ENCODE assay signal across 20 mouse cellular contexts in genomic region chr2:121544829-121545228, GRCm38 (mm10). TPM values are rescaled to one million over a fixed set of nuclear protein-coding genes. Genes with fewer than 3 reads are reported as not detected.
DNase-seq lines count a peak whose midpoint lies in the region; ATAC-seq and TF ChIP-seq lines count a peak whose summit lies in the region.
"Had no signal": no experiment of that assay in that cellular context is flagged by ENCODE, and none has a peak within 500 bp of the region (broad histone marks: within the 10 kb centered on the region; RNA-seq: fewer than 3 reads in every experiment).

No protein-coding gene starts in this region.

- peak; percentile 43 for TF ChIP-seq CTCF in intestine, postnatal 0 days (IDR thresholded peaks at IDR 0.05; ENCODE audit: low read depth)
- TF ChIP-seq CTCF in lung, embryonic 14.5 days (IDR thresholded peaks at IDR 0.05; ENCODE audit: low read depth): peak; percentile 28; the same call in 1 of the 2 replicates
- 0 out of 2 replicates have a peak, but pooled peaks have one; percentile 14 for TF ChIP-seq CTCF in E14TG2a.4 (conservative IDR thresholded peaks at IDR 0.05; ENCODE audit: low read length)

- H3K9ac ChIP-seq in intestine, postnatal 0 days (ENCODE audit: low read depth, low read length): no peak overlapping the region
- no peak overlapping the region for H3K9ac ChIP-seq in intestine, embryonic 16.5 days (ENCODE audit: low read depth, low read length)
- H3K9ac ChIP-seq in lung, embryonic 14.5 days: no peak overlapping the region
- H3K9ac ChIP-seq: hindbrain, embryonic 14.5 days; intestine, embryonic 15.5 days; lung, embryonic 15.5 days; neural tube, embryonic 15.5 days had no signal

- no peak overlapping the region for H3K4me3 ChIP-seq in intestine, postnatal 0 days (ENCODE audit: low read depth, low read length)
- no peak overlapping the region for H3K4me3 ChIP-seq in intestine, embryonic 16.5 days (ENCODE audit: low read length)
- no peak overlapping the region for H3K4me3 ChIP-seq in lung, embryonic 14.5 days (ENCODE audit: low read depth, low read length)
- H3K4me3 ChIP-seq in E14TG2a.4 (replicated peaks; ENCODE audit: low read length): no peak overlapping the region
- H3K4me3 ChIP-seq: forebrain, embryonic 10.5 days; heart, embryonic 10.5 days; intestine, embryonic 15.5 days; lung, embryonic 15.5 days; midbrain, embryonic 10.5 days; myocyte; neural tube, embryonic 15.5 days had no signal

- no peaks in the 10 kb centered on the region for H3K27me3 ChIP-seq in intestine, postnatal 0 days (replicated peaks; ENCODE audit: control insufficient read depth, insufficient read depth, low read length)
- no peaks in the 10 kb centered on the region for H3K27me3 ChIP-seq in intestine, embryonic 16.5 days (replicated peaks; ENCODE audit: control insufficient read depth, insufficient read depth, low read length)
- no peaks in the 10 kb centered on the region for H3K27me3 ChIP-seq in lung, embryonic 14.5 days (ENCODE audit: insufficient read depth, low read length)
- no peaks in the 10 kb centered on the region for H3K27me3 ChIP-seq in E14TG2a.4 (ENCODE audit: insufficient read depth, low read length)
- H3K27me3 ChIP-seq: CH12.LX; intestine, embryonic 15.5 days; lung, embryonic 15.5 days; neural tube, embryonic 15.5 days had no signal

- no peak for ATAC-seq in intestine, postnatal 0 days
- no peak for ATAC-seq in intestine, embryonic 16.5 days
- ATAC-seq in lung, embryonic 14.5 days (ENCODE audit: insufficient read depth): no peak
- ATAC-seq: intestine, embryonic 15.5 days had no signal

- no peaks in the 10 kb centered on the region for H3K9me3 ChIP-seq in intestine, postnatal 0 days (ENCODE audit: control insufficient read depth)
- no peaks in the 10 kb centered on the region for H3K9me3 ChIP-seq in intestine, embryonic 16.5 days (ENCODE audit: control insufficient read depth, low read length)
- H3K9me3 ChIP-seq in lung, embryonic 14.5 days (ENCODE audit: low read depth, low read length): no peaks in the 10 kb centered on the region
- H3K9me3 ChIP-seq in E14TG2a.4 (ENCODE audit: low read length): no peaks in the 10 kb centered on the region
- H3K9me3 ChIP-seq: forebrain, embryonic 10.5 days; heart, embryonic 10.5 days; intestine, embryonic 15.5 days; lung, embryonic 15.5 days; midbrain, embryonic 10.5 days; neural tube, embryonic 15.5 days had no signal

- peaks cover 14% of the 10 kb centered on the region for H3K36me3 ChIP-seq in intestine, postnatal 0 days (ENCODE audit: control insufficient read depth, insufficient read depth)
- H3K36me3 ChIP-seq in intestine, embryonic 16.5 days (ENCODE audit: control insufficient read depth, insufficient read depth, low read length): peaks cover 13% of the 10 kb centered on the region
- H3K36me3 ChIP-seq in lung, embryonic 14.5 days (ENCODE audit: insufficient read depth): peaks cover 51% of the 10 kb centered on the region
- H3K36me3 ChIP-seq in E14TG2a.4 (ENCODE audit: insufficient read depth, low read length): peaks cover 66% of the 10 kb centered on the region

- no peak overlapping the region for H3K27ac ChIP-seq in intestine, postnatal 0 days (ENCODE audit: low read depth, low read length)
- H3K27ac ChIP-seq in intestine, embryonic 16.5 days (ENCODE audit: low read length): no peak overlapping the region
- H3K27ac ChIP-seq in lung, embryonic 14.5 days (ENCODE audit: low read depth): no peak overlapping the region
- H3K27ac ChIP-seq: forebrain, embryonic 10.5 days; heart, embryonic 10.5 days; hindbrain, embryonic 14.5 days; intestine, embryonic 15.5 days; lung, embryonic 15.5 days; midbrain, embryonic 10.5 days; neural tube, embryonic 15.5 days had no signal

- WGBS in intestine, postnatal 0 days: 90% methylated on average over 3 of the region's 3 CpGs
- 91% methylated on average over 3 of the region's 3 CpGs for WGBS in intestine, embryonic 16.5 days
- 88% methylated on average over 3 of the region's 3 CpGs for WGBS in lung, embryonic 14.5 days

- DNase-seq in lung, embryonic 14.5 days: peak; percentile 7
- DNase-seq in lung, postnatal 14 days: no peak
- DNase-seq in ZHBTc4 (ENCODE audit: low read depth, low spot score): peak; percentile 36
- no peak for DNase-seq in urinary bladder, adult 18-20 months (ENCODE audit: low spot score in 2 of 2)
- DNase-seq: cerebellum, adult 9-10 months; gastrocnemius, postnatal 25 days; kidney, postnatal 25 days; right cerebral cortex, postnatal 4 days had no signal

- H3K4me2 ChIP-seq in intestine, postnatal 0 days (replicated peaks; ENCODE audit: low read depth): no peak overlapping the region
- no peak overlapping the region for H3K4me2 ChIP-seq in intestine, embryonic 16.5 days (ENCODE audit: low read depth, low read length)
- H3K4me2 ChIP-seq in lung, embryonic 14.5 days: no peak overlapping the region
- H3K4me2 ChIP-seq: hindbrain, embryonic 14.5 days; intestine, embryonic 15.5 days; lung, embryonic 15.5 days; neural tube, embryonic 15.5 days had no signal

- H3K4me1 ChIP-seq in intestine, postnatal 0 days (replicated peaks; ENCODE audit: control insufficient read depth, insufficient read depth, low read length): no peaks in the 10 kb centered on the region
- H3K4me1 ChIP-seq in intestine, embryonic 16.5 days (ENCODE audit: control insufficient read depth, insufficient read depth, low read length): no peaks in the 10 kb centered on the region
- no peaks in the 10 kb centered on the region for H3K4me1 ChIP-seq in lung, embryonic 14.5 days (ENCODE audit: insufficient read depth)
- H3K4me1 ChIP-seq in E14TG2a.4 (replicated peaks; ENCODE audit: low read depth, low read length): peaks cover 41% of the 10 kb centered on the region
- H3K4me1 ChIP-seq: forebrain, embryonic 10.5 days; intestine, embryonic 15.5 days; lung, embryonic 15.5 days; midbrain, embryonic 10.5 days; neural tube, embryonic 15.5 days had no signal

RNA-seq across cellular contexts. Expression of gene Wdr76, which starts 38.3 kb away (rescaled TPM):
- polyA plus RNA-seq in intestine, postnatal 0 days (2015; fragmentation: Nextera tagmentation; extraction: Ambion mirVana): 3.5 and 3.6 TPM in 2 replicates
- 4.8 and 5.0 TPM in 2 replicates for polyA plus RNA-seq in intestine, embryonic 16.5 days (2015; fragmentation: Nextera tagmentation; extraction: Ambion mirVana)
- polyA plus RNA-seq in lung, embryonic 14.5 days (2014; fragmentation: Nextera tagmentation; extraction: Ambion mirVana): 10.2 and 10.4 TPM in 2 replicates

RNA-seq across cellular contexts. Expression of gene Mfap1a, which starts 38.4 kb away (rescaled TPM):
- 10.1 and 11.8 TPM in 2 replicates for polyA plus RNA-seq in intestine, postnatal 0 days (2015; fragmentation: Nextera tagmentation; extraction: Ambion mirVana)
- 18.7 and 21.5 TPM in 2 replicates for polyA plus RNA-seq in intestine, embryonic 16.5 days (2015; fragmentation: Nextera tagmentation; extraction: Ambion mirVana)
- 24.7 and 25.6 TPM in 2 replicates for polyA plus RNA-seq in lung, embryonic 14.5 days (2014; fragmentation: Nextera tagmentation; extraction: Ambion mirVana)

Comparison
In these comparisons a context has a peak if more than half of its experiments do, and no peak if none do; other contexts are left out.
1. DNase-seq: peak in lung, embryonic 14.5 days (single experiment) and ZHBTc4 (single experiment); none in lung, postnatal 14 days (single experiment) and urinary bladder, adult 18-20 months (0 of 2).
2. Peak in every context shown above with its lines, with median percentiles within 50 percentile points of each other: CTCF ChIP-seq.